Mouse (Mus musculus) brain, embryonic 14.5 days (tissue): ENCODE data around the gene Baiap3.

Experiments used
- CTCF ChIP-seq: fragments of 200-500 bp; IDR thresholded peaks from 2 replicates; pipeline ENCODE4 v1.5.1; 2012; ENCODE audit warnings: inconsistent platforms, mild to moderate bottlenecking, moderate library complexity, borderline replicate concordance; ENCODE audit not compliant: insufficient read depth, insufficient read length; ENCODE audit errors: extremely low read depth
- POLR2A ChIP-seq: fragments of 200-500 bp; IDR thresholded peaks from 2 replicates; pipeline ENCODE4 v1.6.1; 2012; ENCODE audit warnings: mild to moderate bottlenecking, inconsistent platforms, borderline replicate concordance; ENCODE audit not compliant: poor library complexity, insufficient read depth, insufficient read length, severe bottlenecking; ENCODE audit errors: extremely low read depth

DNA sequence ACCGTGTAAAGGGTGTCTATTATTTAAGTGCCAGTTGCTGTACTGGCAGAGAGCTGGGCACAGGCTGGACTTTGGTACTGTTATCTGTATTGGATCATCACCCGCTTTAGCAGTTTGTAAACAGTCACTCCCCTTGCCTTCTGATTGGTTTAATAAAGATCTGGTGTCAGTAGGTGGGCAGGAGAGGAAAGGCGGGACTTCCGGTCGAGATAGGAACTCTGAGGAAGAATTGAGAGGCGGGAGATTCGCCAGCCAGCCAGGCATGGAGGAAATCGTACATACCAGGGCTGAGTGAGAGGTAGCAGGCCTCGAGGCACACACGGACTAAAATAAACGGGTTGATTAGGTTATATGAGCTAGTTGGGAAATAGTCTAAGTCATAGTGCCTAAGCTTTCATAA lies 26.0 kb upstream of the Baiap3 start:
- no peak for TF ChIP-seq POLR2A
- no peak for TF ChIP-seq CTCF
